Mouse (Mus musculus): ENCODE measurements at regions not wholly inside any gene's neighbourhood (a gene's known extent, or its start where the extent isn't known, plus 50 kb on each side); places are given as distances from the start of the nearest gene placed in this dataset.

DNA sequence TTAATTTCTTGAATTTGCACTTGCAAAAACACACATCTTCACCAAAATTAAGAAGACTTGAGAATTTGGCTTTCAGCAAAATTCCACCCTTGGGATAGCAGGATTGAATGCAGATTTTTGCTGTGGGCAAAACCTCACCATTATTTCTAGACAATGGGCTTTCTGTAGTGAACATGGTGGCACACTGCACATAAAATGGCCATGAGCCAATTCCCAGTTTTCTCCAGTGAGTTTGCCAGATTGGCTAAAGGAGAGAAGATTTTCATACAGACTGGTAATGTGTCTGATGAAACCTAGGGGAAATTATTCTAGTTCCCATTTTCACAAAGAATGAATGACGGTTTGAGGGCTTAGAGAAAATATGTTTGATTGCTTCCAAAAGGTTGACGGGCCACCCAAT is 2640.1 kb upstream of the Gm7489 start:
- no peak overlapping the region for H3K4me3 ChIP-seq (replicated peaks; ENCODE audit: extremely low read depth, low read depth, low read length)
- TF ChIP-seq CTCF (IDR thresholded peaks at IDR 0.05; ENCODE audit: insufficient read depth, low read length) (no peak), POLR2A (IDR thresholded peaks at IDR 0.05; ENCODE audit: borderline replicate concordance, extremely low read depth, low read depth, low read length) (no peak)
- 93% methylated on average over 2 of the region's 2 CpGs for WGBS
- H3K4me1 ChIP-seq (ENCODE audit: control insufficient read depth, insufficient read depth, low read length): no peaks in the 10 kb centered on the region
- no peak for DNase-seq

DNA sequence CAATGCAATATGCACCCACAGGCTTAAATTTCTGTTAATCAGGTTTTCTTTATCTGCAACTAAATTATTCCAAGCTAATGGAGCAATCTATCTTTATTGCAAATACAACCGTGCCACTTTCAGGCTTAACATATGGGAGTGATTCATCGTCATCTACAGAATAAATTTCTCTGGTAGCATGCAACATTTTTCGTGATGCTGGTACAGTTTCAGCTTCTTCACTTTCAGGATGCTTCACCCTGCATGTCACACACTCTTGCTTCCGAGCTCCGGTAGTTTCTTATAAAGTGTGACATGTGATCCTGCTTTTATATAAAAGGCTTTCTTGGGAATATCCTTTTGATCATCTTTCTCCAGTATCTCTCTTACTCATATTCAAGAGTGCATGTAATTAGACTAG is 2637.4 kb upstream of the Gm7489 start:
- 90% methylated on average over 5 of the region's 5 CpGs for WGBS
- Histone ChIP-seq H3K4me1 (ENCODE audit: control insufficient read depth, insufficient read depth, low read length) (no peaks in the 10 kb centered on the region), H3K4me3 (replicated peaks; ENCODE audit: extremely low read depth, low read depth, low read length) (no peak overlapping the region)
- TF ChIP-seq CTCF (IDR thresholded peaks at IDR 0.05; ENCODE audit: insufficient read depth, low read length) (no peak), POLR2A (IDR thresholded peaks at IDR 0.05; ENCODE audit: borderline replicate concordance, extremely low read depth, low read depth, low read length) (no peak)
- DNase-seq: no peak

DNA sequence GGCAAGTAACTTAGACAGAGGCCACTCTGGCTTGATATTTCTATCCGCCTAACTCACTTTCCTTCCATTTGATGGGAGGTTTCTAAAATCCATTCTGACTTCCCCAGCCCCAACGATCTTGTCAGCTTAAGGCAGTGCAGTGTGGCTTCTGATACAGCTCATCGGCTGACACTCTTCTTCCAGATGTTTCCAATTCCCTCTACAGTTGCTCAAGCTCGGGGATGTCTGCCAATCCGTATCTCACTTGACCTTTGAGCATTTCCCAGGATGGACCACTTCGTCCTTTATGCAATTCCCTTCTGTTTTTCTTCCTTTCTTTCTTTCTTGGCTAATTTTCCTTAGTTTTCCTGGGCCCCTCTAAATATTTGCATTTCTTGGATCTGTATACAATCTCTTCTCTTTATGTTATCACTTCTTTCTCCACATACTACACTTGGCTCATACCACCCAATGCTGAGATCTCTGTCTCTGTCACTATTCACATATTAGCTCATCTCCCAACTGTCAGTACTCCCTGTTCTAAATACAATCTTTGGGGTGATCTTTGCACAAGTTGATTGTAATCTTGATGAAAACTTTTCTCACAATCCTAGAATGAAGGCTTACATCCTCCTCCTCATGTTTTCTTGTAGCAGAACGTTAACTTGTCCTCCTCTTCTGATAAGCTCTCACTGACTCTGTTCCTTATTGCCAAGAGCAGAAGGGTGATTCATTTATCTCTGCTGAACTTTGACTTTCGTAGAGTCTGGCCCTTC is 2636.5 kb upstream of the Gm7489 start:
- no peak for DNase-seq
- Histone ChIP-seq H3K4me1 (ENCODE audit: control insufficient read depth, insufficient read depth, low read length) (no peaks in the 10 kb centered on the region), H3K4me3 (replicated peaks; ENCODE audit: extremely low read depth, low read depth, low read length) (no peak overlapping the region)
- 57% methylated on average over 8 of the region's 8 CpGs for WGBS
- TF ChIP-seq POLR2A (IDR thresholded peaks at IDR 0.05; ENCODE audit: borderline replicate concordance, extremely low read depth, low read depth, low read length): no peak
- TF ChIP-seq CTCF (IDR thresholded peaks at IDR 0.05; ENCODE audit: insufficient read depth, low read length): no peak

DNA sequence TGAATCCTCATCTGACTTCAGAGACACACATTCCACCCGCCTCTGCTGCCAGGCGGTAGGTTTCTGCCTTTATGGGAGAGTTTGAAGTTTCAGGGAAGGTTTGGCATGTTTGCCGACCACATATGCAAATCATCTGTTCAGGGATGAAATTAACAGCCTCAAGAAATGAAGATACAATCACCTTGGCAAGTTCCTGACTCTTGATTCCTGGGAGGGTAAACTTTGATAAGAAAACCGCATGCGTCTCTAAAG is 2636.0 kb upstream of the Gm7489 start:
- H3K4me3 ChIP-seq (replicated peaks; ENCODE audit: extremely low read depth, low read depth, low read length): no peak overlapping the region
- no peaks in the 10 kb centered on the region for H3K4me1 ChIP-seq (ENCODE audit: control insufficient read depth, insufficient read depth, low read length)
- TF ChIP-seq CTCF (IDR thresholded peaks at IDR 0.05; ENCODE audit: insufficient read depth, low read length) (no peak), POLR2A (IDR thresholded peaks at IDR 0.05; ENCODE audit: borderline replicate concordance, extremely low read depth, low read depth, low read length) (no peak)
- 69% methylated on average over 5 of the region's 5 CpGs for WGBS
- no peak for DNase-seq

DNA sequence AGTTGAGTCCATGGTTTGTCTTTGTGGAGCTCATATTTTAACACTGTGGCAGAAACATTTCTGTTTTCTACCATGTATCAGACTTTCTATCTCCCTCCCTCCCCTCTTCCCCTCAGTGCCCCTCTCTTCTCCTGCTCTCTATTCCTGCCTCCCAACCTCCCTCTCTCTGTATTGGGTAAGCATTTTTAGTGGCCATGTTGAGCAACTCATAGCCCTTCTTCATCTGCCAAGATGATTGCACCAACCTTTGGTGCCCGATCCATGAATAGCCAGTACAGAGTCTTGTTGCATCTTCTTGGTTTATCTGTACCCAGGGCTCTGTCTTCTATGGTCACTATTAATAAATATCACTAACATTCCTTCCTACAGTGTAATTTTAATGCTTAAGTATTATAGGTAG is 2630.6 kb upstream of the Gm7489 start:
- no peak overlapping the region for H3K4me3 ChIP-seq (replicated peaks; ENCODE audit: extremely low read depth, low read depth, low read length)
- TF ChIP-seq POLR2A (IDR thresholded peaks at IDR 0.05; ENCODE audit: borderline replicate concordance, extremely low read depth, low read depth, low read length) (no peak), CTCF (IDR thresholded peaks at IDR 0.05; ENCODE audit: insufficient read depth, low read length) (no peak)

DNA sequence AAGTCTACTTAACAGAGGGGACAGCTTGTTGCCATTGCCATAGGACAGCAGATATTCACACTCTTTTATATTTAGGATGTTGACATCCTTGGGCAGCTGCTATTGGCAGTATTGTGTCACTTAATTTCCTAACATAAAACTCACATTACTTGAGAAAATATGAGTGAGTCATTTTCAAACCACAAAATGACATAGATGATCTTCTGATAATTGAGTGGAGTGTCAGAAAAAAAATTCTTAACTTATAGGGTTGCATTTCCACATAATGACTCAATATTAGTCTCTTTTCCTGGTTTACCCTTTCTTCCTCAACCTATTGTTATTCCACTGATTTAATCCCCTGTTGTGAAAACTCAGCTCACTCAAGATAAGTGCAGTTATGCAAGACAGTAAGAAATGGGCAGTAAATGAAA is 2629.5 kb upstream of the Gm7489 start:
- DNase-seq: no peak
- Histone ChIP-seq H3K4me3 (replicated peaks; ENCODE audit: extremely low read depth, low read depth, low read length) (no peak overlapping the region), H3K4me1 (ENCODE audit: control insufficient read depth, insufficient read depth, low read length) (no peaks in the 10 kb centered on the region)
- TF ChIP-seq CTCF (IDR thresholded peaks at IDR 0.05; ENCODE audit: insufficient read depth, low read length): no peak
- no peak for TF ChIP-seq POLR2A (IDR thresholded peaks at IDR 0.05; ENCODE audit: borderline replicate concordance, extremely low read depth, low read depth, low read length)

More for the DNA sequence above, 2630.6 kb upstream of the Gm7489 start:
- H3K4me1 ChIP-seq (ENCODE audit: control insufficient read depth, insufficient read depth, low read length): no peaks in the 10 kb centered on the region
- DNase-seq: no peak
- 93% methylated on average over 1 of the region's 1 CpGs for WGBS

DNA sequence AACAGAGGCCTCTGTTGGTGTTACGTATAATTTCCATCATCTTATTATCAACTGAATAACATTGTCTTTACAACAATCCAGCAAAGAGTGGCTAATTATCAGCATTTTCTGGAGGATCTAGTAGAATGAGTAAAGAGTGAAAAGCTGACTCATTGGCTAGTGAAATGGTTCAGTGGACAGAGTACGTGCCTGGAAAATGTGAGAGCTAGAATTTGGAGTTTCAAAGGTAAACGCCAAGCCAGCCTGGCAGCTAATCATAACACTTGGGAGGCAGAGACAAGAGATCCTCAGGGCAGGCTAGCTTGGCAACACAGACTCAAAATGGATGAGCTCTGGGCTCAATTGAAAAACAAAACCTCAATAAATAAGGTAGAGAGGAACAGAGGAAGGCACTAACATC is 2628.0 kb upstream of the Gm7489 start:
- WGBS: 78% methylated on average over 3 of the region's 3 CpGs
- DNase-seq: no peak
- no peak overlapping the region for H3K4me3 ChIP-seq (replicated peaks; ENCODE audit: extremely low read depth, low read depth, low read length)
- TF ChIP-seq CTCF (IDR thresholded peaks at IDR 0.05; ENCODE audit: insufficient read depth, low read length) (no peak), POLR2A (IDR thresholded peaks at IDR 0.05; ENCODE audit: borderline replicate concordance, extremely low read depth, low read depth, low read length) (no peak)
- H3K4me1 ChIP-seq (ENCODE audit: control insufficient read depth, insufficient read depth, low read length): no peaks in the 10 kb centered on the region

DNA sequence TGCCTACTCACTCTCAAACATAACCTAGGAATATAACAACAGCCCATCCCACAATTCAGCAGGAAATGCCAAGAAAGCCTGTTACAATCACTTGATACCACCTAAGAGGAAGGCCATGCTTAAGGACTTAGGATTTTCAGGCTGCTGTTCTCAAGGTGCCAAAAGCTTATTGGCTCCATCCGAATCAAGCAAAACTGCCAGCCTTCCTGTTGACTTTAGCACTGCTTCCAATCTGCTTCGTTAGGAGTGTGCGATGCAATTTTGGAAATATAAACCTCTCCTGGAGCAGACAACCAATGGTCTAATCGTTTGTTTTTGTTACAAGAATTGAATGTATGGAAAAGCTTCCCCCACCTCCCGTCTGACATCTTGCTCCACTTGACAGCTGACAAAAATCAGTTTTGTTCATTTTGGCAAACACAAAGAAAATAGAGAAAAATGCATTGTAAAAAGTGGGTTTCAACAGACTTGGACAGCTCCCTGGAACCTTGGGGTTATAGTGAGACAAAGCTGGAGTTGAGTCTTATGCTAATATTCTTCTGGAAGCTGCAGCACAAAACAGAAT is 2620.0 kb upstream of the Gm7489 start:
- no peaks in the 10 kb centered on the region for H3K4me1 ChIP-seq (ENCODE audit: control insufficient read depth, insufficient read depth, low read length)

DNA sequence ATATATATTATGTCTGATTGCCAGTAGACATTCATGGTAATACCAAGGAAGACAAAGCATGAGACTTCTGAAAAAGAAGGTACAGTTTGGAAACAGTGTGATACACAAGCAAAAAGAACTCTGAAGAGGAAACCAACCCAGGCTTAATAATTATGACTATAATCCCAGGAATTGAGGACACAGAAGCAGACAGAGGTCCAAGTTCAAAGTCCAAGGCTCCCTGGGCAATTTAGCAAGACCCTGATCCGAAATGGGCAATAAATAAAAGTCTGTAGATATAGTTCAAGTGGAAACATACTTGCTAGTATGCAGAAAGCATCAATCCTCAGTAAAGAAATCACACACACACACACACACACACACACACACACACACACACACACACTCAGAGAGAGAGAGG is 2618.7 kb upstream of the Gm7489 start:
- TF ChIP-seq CTCF (IDR thresholded peaks at IDR 0.05; ENCODE audit: insufficient read depth, low read length) (no peak), POLR2A (IDR thresholded peaks at IDR 0.05; ENCODE audit: borderline replicate concordance, extremely low read depth, low read depth, low read length) (no peak)
- 45% methylated on average over 1 of the region's 1 CpGs for WGBS
- DNase-seq: no peak
- Histone ChIP-seq H3K4me1 (ENCODE audit: control insufficient read depth, insufficient read depth, low read length) (no peaks in the 10 kb centered on the region), H3K4me3 (replicated peaks; ENCODE audit: extremely low read depth, low read depth, low read length) (no peak overlapping the region)

More for the DNA sequence above, 2620.0 kb upstream of the Gm7489 start:
- no peak overlapping the region for H3K4me3 ChIP-seq (replicated peaks; ENCODE audit: extremely low read depth, low read depth, low read length)
- DNase-seq: no peak
- TF ChIP-seq POLR2A (IDR thresholded peaks at IDR 0.05; ENCODE audit: borderline replicate concordance, extremely low read depth, low read depth, low read length) (no peak), CTCF (IDR thresholded peaks at IDR 0.05; ENCODE audit: insufficient read depth, low read length) (no peak)
- WGBS: 52% methylated on average over 5 of the region's 5 CpGs

DNA sequence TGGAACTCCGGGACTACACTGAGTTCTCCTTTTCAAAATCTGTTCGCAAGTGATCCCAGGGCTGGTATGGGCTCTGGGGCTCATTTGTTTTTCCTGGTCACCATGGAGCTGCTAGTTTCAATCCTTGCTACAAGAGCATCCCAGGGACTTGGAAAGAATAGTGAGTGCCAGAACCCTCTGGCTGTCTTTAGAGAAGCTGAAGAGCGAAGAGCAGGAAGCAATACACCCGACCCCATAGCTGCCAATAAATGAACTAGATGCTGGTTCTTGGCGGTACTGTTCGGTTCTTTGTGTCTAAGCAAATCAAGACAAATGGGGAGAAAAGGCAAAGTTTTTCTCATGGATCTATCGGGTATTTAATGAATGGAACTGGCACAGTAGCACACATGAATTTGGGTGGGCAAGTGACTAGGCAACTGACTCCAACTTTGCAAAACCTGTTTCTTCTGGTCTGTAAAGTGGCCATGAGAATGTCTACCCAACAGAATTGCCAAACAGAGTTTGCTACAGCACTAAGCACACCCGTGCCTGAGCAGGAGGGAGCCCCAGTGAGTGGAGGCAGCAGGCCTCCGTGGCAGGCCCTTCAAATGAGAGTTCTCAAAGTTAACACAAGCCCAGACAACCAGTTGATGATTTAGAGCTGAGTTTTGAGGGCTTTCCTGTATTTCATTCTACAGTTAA is 2612.9 kb upstream of the Gm7489 start:
- WGBS: 73% methylated on average over 9 of the region's 9 CpGs
- Histone ChIP-seq H3K4me3 (replicated peaks; ENCODE audit: extremely low read depth, low read depth, low read length) (no peak overlapping the region), H3K4me1 (ENCODE audit: control insufficient read depth, insufficient read depth, low read length) (no peaks in the 10 kb centered on the region)
- no peak for DNase-seq
- TF ChIP-seq POLR2A (IDR thresholded peaks at IDR 0.05; ENCODE audit: borderline replicate concordance, extremely low read depth, low read depth, low read length): no peak
- TF ChIP-seq CTCF (IDR thresholded peaks at IDR 0.05; ENCODE audit: insufficient read depth, low read length): no peak

Measured in lung, adult 2 months (tissue).